Mouse (Mus musculus) forebrain, embryonic 16.5 days (tissue): ENCODE measurements at regions not wholly inside any gene's neighbourhood (a gene's known extent, or its start where the extent isn't known, plus 50 kb on each side); places are given as distances from the start of the nearest gene placed in this dataset.

Experiments
- ATAC-seq: fragments of 200-750 bp; cut with Nextera tagmentation; 2 replicates; pipeline ENCODE4 v1.8.0; 2017; ENCODE audit warnings: mild to moderate bottlenecking, moderate library complexity
- H3K27ac ChIP-seq: fragments of 300-500 bp; sonication (generic); 2 replicates; pipeline ENCODE4 v1.5.1; 2014; ENCODE audit warnings: low read length, control low read depth
- H3K27me3 ChIP-seq: fragments of 300-500 bp; sonication (generic); replicated peaks from 2 replicates; pipeline ENCODE4 v1.6.1; 2014; ENCODE audit warnings: low read length; ENCODE audit not compliant: control insufficient read depth, insufficient read depth
- H3K36me3 ChIP-seq: fragments of 300-500 bp; sonication (generic); 2 replicates; pipeline ENCODE4 v1.6.1; 2014; ENCODE audit not compliant: control insufficient read depth, insufficient read depth
- H3K4me1 ChIP-seq: fragments of 300-500 bp; sonication (generic); replicated peaks from 2 replicates; pipeline ENCODE4 v1.6.1; 2014; ENCODE audit warnings: low read length; ENCODE audit not compliant: control insufficient read depth, insufficient read depth
- H3K4me2 ChIP-seq: fragments of 300-500 bp; sonication (generic); 2 replicates; pipeline ENCODE4 v1.6.1; 2014; ENCODE audit warnings: mild to moderate bottlenecking, low read length, control low read depth
- H3K4me3 ChIP-seq: fragments of 300-500 bp; sonication (generic); replicated peaks from 2 replicates; pipeline ENCODE4 v1.5.1; 2014; ENCODE audit warnings: mild to moderate bottlenecking, low read length, control low read depth
- H3K9ac ChIP-seq: fragments of 300-500 bp; sonication (generic); replicated peaks from 2 replicates; pipeline ENCODE4 v1.6.1; 2014; ENCODE audit warnings: low read depth, low read length, control low read depth
- H3K9me3 ChIP-seq: fragments of 300-500 bp; sonication (generic); 2 replicates; pipeline ENCODE4 v1.6.1; 2016; ENCODE audit warnings: low read length; ENCODE audit not compliant: control insufficient read depth
- WGBS: fragments of 180-500 bp; shearing (Covaris S2); extraction: QIAGEN DNeasy Blood & Tissue Kit; methylation state at CpG from one replicate; pipeline ENCODE4 v1.1.7; 2014; 5-methylcytosine and 5-hydroxymethylcytosine counted together

GRCm38 (mm10) chr15:62216688-62217477 lies 1294.1 kb upstream of the A1bg start:
- Histone ChIP-seq H3K27me3 (no peaks in the 10 kb centered on the region), H3K4me2 (no peak overlapping the region), H3K4me3 (no peak overlapping the region), H3K36me3 (no peaks in the 10 kb centered on the region), H3K27ac (no peak overlapping the region), H3K9ac (no peak overlapping the region), H3K9me3 (no peaks in the 10 kb centered on the region), H3K4me1 (no peaks in the 10 kb centered on the region)
- 66% methylated on average over 8 of the region's 8 CpGs for WGBS
- no peak for ATAC-seq

GRCm38 (mm10) chr15:62215616-62216398 lies 1293.0 kb upstream of the A1bg start:
- Histone ChIP-seq H3K9ac (no peak overlapping the region), H3K9me3 (no peaks in the 10 kb centered on the region), H3K27me3 (no peaks in the 10 kb centered on the region), H3K4me3 (no peak overlapping the region), H3K27ac (no peak overlapping the region), H3K4me1 (no peaks in the 10 kb centered on the region), H3K4me2 (no peak overlapping the region), H3K36me3 (no peaks in the 10 kb centered on the region)
- 64% methylated on average over 8 of the region's 8 CpGs for WGBS
- no peak for ATAC-seq

- Histone ChIP-seq H3K9ac (no peak overlapping the region), H3K27me3 (no peaks in the 10 kb centered on the region), H3K4me2 (no peak overlapping the region), H3K4me1 (no peaks in the 10 kb centered on the region), H3K36me3 (no peaks in the 10 kb centered on the region), H3K4me3 (no peak overlapping the region), H3K27ac (no peak overlapping the region), H3K9me3 (no peaks in the 10 kb centered on the region)
- ATAC-seq, result no peak
- 93% methylated on average over 4 of the region's 4 CpGs for WGBS
These were observed 1291.5 kb upstream of the A1bg start for GRCm38 (mm10) chr15:62214300-62214699.

GRCm38 (mm10) chr15:62212283-62212910 lies 1289.6 kb upstream of the A1bg start:
- Histone ChIP-seq H3K4me3 (no peak overlapping the region), H3K4me2 (no peak overlapping the region), H3K27ac (no peak overlapping the region), H3K9ac (no peak overlapping the region), H3K9me3 (no peaks in the 10 kb centered on the region), H3K4me1 (no peaks in the 10 kb centered on the region), H3K27me3 (no peaks in the 10 kb centered on the region), H3K36me3 (no peaks in the 10 kb centered on the region)
- 62% methylated on average over 5 of the region's 5 CpGs for WGBS
- no peak for ATAC-seq

GRCm38 (mm10) chr15:62209881-62210481 lies 1287.2 kb upstream of the A1bg start:
- H3K4me1 ChIP-seq, result peaks cover 14% of the 10 kb centered on the region
- no peaks in the 10 kb centered on the region for H3K36me3 ChIP-seq
- H3K4me3 ChIP-seq, result no peak overlapping the region
- H3K9me3 ChIP-seq, result no peaks in the 10 kb centered on the region
- no peak overlapping the region for H3K9ac ChIP-seq
- H3K27ac ChIP-seq, result no peak overlapping the region
- ATAC-seq, result no peak
- no peaks in the 10 kb centered on the region for H3K27me3 ChIP-seq
- H3K4me2 ChIP-seq, result no peak overlapping the region
- WGBS, result 78% methylated on average over 5 of the region's 5 CpGs

- no peak overlapping the region for H3K4me2 ChIP-seq
- no peaks in the 10 kb centered on the region for H3K27me3 ChIP-seq
- H3K4me3 ChIP-seq, result no peak overlapping the region
- no peak for ATAC-seq
- peaks cover 18% of the 10 kb centered on the region for H3K4me1 ChIP-seq
- no peaks in the 10 kb centered on the region for H3K9me3 ChIP-seq
- H3K36me3 ChIP-seq, result no peaks in the 10 kb centered on the region
- no peak overlapping the region for H3K27ac ChIP-seq
- H3K9ac ChIP-seq, result no peak overlapping the region
- WGBS, result 93% methylated on average over 3 of the region's 3 CpGs
These were observed 1286.5 kb upstream of the A1bg start for GRCm38 (mm10) chr15:62209296-62209695.

- peak; percentile 74 for ATAC-seq
These were observed 1283.7 kb upstream of the A1bg start for GRCm38 (mm10) chr15:62206502-62206902.

GRCm38 (mm10) chr15:62203951-62204905 lies 1281.4 kb upstream of the A1bg start:
- peaks cover 22% of the 10 kb centered on the region for H3K4me1 ChIP-seq
- WGBS, result 72% methylated on average over 18 of the region's 18 CpGs
- no peaks in the 10 kb centered on the region for H3K27me3 ChIP-seq
- H3K9ac ChIP-seq, result no peak overlapping the region
- no peak overlapping the region for H3K4me2 ChIP-seq
- peaks cover 6% of the 10 kb centered on the region; the same call in 1 of the 2 replicates for H3K9me3 ChIP-seq
- H3K4me3 ChIP-seq, result no peak overlapping the region
- no peaks in the 10 kb centered on the region for H3K36me3 ChIP-seq
- H3K27ac ChIP-seq, result no peak overlapping the region
- peak; percentile 75 for ATAC-seq

More at GRCm38 (mm10) chr15:62206502-62206902, 1283.7 kb upstream of the A1bg start:
- 49% methylated on average over 4 of the region's 4 CpGs for WGBS
- no peak overlapping the region for H3K27ac ChIP-seq
- peaks cover 22% of the 10 kb centered on the region for H3K4me1 ChIP-seq
- no peak overlapping the region for H3K4me3 ChIP-seq
- H3K9me3 ChIP-seq, result peaks cover 6% of the 10 kb centered on the region; the same call in 1 of the 2 replicates
- no peaks in the 10 kb centered on the region for H3K27me3 ChIP-seq
- H3K36me3 ChIP-seq, result no peaks in the 10 kb centered on the region
- no peak overlapping the region for H3K4me2 ChIP-seq
- H3K9ac ChIP-seq, result no peak overlapping the region
